12 mouse cellular contexts compared by ENCODE assay signal in the genomic region with DNA sequence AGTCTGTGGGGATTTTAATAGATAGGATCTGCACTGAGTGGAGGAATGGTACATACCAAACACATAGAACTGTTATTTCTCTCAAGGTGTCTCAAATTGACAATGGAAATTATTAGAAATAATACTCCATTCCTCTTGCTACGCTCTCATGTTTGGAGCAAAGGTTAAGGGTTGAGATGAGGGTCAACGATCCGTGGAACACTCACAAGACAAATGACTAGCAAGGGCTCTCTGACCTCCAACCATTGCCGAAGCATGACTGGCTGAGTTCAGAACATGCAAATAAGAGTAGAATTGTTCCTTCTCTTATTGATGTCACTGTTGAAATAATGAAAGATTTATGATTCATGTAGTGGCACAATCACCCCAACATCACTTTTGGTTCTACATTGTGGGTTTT.
"Had no signal": no experiment of that assay in that cellular context is flagged by ENCODE, and none has a peak within 500 bp of the region (broad histone marks: within the 10 kb centered on the region; RNA-seq: fewer than 3 reads in every experiment).

No protein-coding gene starts in this region.

- DNase-seq: gastrocnemius, adult 2 months; gastrocnemius, postnatal 10 days; gastrocnemius, postnatal 25 days; heart, adult 2 months; heart, postnatal 10 days; heart, postnatal 4 days; kidney, adult 18-20 months; kidney, adult 8-10 months; kidney, postnatal 14 days; kidney, postnatal 4 days; liver, embryonic 13.5 days; liver, postnatal 0 days had no signal
